Mouse (Mus musculus): ENCODE measurements around the gene Actr3b. TPM values are rescaled to one million over a fixed set of nuclear protein-coding genes. Genes with fewer than 3 reads are reported as not detected.
"Not testable (repeated sequence)": the region's sequence is repeated elsewhere in the genome, so short reads cannot be mapped to it uniquely, and the experiment has no call there.

Actr3b gene
- total RNA-seq, 2 experiments from 2014 or later: 116 to 117 TPM

GRCm38 (mm10) chr5:25772456-25772855, 12.7 kb downstream of the Actr3b start:
- DNase-seq: no peak
- intact Hi-C loops (cut with DNase I): no loop called here

- DNase-seq: no peak
- intact Hi-C loops (cut with DNase I): no loop called here
These were observed 14.4 kb downstream of the Actr3b start for GRCm38 (mm10) chr5:25773921-25774790.

GRCm38 (mm10) chr5:25791570-25791969, 31.8 kb downstream of the Actr3b start:
- intact Hi-C loops (cut with DNase I): no loop called here
- no peak for DNase-seq

GRCm38 (mm10) chr5:25797776-25798175, 38.0 kb downstream of the Actr3b start:
- no peak for DNase-seq
- intact Hi-C loops (cut with DNase I): no loop called here

DNA sequence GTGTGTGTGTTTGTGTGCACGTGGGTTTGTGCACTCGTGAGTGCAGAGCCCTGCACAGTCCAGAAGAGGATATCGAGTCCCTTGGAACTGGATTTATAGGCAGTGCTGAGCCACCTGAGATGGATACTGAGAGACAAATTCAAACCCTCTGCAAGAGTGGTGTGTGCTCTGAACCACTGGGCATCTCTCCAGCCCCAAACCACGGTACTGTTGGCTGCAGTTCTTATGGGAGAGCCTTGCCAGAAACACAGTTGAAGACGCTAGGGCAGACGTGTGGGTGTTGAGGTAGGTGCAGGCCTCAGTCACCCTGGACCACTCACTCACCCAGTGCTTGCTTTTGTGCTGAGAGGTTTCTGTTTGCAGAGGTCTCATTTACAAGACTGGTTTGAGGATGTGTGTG, 41.1 kb downstream of the Actr3b start:
- intact Hi-C loops (cut with DNase I): no loop called here
- peak; percentile 24 for DNase-seq

DNA sequence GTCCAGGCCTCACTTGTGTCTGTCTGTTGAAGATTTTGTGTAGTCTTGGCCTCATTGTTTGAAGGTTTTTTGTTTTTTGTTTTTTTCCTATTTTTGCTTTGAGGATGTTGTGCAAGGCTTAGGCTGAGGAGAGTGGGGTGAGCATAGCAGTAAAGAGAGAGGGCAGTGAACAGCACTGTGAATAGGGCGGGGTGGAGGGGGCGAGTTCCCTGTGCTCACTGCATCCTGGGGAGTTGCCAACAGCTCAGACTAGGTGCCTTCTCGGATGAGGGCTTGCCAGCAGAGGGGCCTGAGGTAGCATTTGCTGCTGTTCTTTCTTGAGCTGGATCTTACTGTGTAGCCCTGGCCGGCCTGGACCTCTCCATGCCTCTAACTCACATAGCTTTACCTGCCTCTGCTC, 41.9 kb downstream of the Actr3b start:
- DNase-seq: peak; percentile 12
- intact Hi-C loops (cut with DNase I): no loop called here

- DNase-seq: no peak
- intact Hi-C loops (cut with DNase I): no loop called here
These were observed 44.8 kb downstream of the Actr3b start for GRCm38 (mm10) chr5:25804569-25804968.

DNA sequence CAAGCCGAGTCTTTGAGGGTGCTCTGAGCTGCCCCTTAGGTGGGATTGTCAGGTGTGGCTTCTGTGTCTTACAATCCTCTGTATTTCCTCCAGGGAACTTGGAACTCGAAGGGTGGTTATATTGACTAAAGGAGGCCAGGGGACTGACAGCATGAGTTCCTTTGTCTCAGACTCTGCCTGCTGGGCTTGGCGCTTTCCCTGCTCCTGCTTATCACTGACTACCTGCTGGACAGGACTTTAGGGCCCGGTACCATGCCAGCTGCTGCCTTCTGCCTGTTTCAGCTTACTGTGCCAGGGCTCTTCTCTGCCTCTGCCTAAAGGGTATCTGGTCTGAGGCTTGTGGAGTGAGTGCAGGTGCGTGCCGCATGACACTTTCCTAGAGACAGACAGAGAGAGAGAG, 53.1 kb downstream of the Actr3b start:
- DNase-seq: no peak
- intact Hi-C loops (cut with DNase I): no loop called here

GRCm38 (mm10) chr5:25829308-25830094, 69.7 kb downstream of the Actr3b start:
- intact Hi-C loops (cut with DNase I): loop anchor here (5.0 kb wide), 1 partner anchor 397 kb away; no protein-coding TSS in a partner anchor
- DNase-seq: no peak

- no peak for DNase-seq
- intact Hi-C loops (cut with DNase I): loop anchor here (5.0 kb wide), 1 partner anchor 399 kb away; no protein-coding TSS in a partner anchor
These were observed 71.0 kb downstream of the Actr3b start for GRCm38 (mm10) chr5:25830802-25831201.

DNA sequence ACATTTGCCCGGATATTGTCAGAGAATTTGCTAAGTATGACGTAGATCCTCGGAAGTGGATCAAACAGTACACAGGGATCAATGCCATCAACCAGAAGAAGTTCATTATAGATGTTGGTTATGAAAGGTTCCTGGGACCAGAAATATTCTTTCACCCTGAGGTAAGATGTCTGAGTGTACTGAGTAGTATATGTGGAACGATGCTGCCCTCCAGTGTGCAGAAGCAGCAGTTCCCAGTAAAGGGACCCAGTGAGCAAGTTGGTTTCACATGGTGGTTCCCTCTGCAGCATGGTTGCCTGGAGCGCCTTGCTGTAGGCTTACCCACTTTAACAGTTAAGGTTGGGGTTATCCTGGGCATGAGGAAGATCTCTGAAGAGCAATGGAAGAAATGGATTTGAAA, 71.8 kb downstream of the Actr3b start:
- intact Hi-C loops (cut with DNase I): loop anchor here (5.0 kb wide), 1 partner anchor 399 kb away; no protein-coding TSS in a partner anchor
- peak; percentile 54 for DNase-seq

- intact Hi-C loops (cut with DNase I): no loop called here
- peak; percentile 38 for DNase-seq
These were observed 79.6 kb downstream of the Actr3b start for GRCm38 (mm10) chr5:25839400-25839799.

DNA sequence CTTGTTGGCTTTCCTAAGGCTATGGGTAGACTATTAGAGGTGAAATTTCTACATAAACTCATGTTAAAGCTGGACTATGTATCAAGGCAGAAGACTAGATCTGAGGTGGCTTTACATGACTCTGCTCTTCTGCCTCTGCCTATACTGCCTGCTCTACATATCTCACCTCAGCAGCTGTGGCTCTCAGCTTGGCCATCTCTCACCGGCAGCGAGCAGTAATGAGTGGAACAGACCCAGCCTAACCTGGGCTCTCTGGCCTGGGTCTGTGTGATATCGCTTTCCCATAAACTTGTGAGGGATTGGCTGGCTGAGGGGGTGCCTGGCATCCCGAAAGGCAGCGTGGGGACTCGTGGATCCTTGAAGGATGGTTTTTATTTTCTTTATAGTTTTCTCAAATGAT, 86.8 kb downstream of the Actr3b start:
- intact Hi-C loops (cut with DNase I): no loop called here
- no peak for DNase-seq

GRCm38 (mm10) chr5:25847154-25847553, 87.4 kb downstream of the Actr3b start:
- no peak for DNase-seq
- intact Hi-C loops (cut with DNase I): no loop called here

- peak; percentile 78 for DNase-seq
- intact Hi-C loops (cut with DNase I): no loop called here
These were observed 88.3 kb downstream of the Actr3b start for GRCm38 (mm10) chr5:25848058-25848457.

DNA sequence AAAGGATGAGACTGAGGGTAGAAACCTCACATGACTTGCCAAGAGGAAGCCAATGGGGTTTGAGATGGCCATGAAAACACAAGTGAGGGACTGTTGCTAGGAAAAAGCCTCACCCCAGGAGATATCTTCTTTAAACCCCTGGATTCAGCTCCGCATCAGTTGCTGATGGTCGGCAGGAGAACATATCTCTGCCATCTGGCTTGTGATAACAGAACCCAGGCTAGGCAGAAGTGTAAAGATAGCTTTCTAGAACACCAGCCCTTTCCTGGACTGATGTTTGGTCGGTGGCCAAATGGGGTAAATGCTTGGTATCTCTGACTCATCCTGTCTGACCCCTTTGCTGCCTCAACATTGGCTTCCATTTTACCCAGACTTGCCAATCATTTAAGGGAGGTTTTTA, 106.4 kb downstream of the Actr3b start:
- intact Hi-C loops (cut with DNase I): no loop called here
- no peak for DNase-seq

- no peak for DNase-seq
- intact Hi-C loops (cut with DNase I): no loop called here
These were observed 110.1 kb downstream of the Actr3b start for GRCm38 (mm10) chr5:25869880-25870279.

GRCm38 (mm10) chr5:25870632-25871031, 110.8 kb downstream of the Actr3b start:
- no peak for DNase-seq
- intact Hi-C loops (cut with DNase I): no loop called here

DNA sequence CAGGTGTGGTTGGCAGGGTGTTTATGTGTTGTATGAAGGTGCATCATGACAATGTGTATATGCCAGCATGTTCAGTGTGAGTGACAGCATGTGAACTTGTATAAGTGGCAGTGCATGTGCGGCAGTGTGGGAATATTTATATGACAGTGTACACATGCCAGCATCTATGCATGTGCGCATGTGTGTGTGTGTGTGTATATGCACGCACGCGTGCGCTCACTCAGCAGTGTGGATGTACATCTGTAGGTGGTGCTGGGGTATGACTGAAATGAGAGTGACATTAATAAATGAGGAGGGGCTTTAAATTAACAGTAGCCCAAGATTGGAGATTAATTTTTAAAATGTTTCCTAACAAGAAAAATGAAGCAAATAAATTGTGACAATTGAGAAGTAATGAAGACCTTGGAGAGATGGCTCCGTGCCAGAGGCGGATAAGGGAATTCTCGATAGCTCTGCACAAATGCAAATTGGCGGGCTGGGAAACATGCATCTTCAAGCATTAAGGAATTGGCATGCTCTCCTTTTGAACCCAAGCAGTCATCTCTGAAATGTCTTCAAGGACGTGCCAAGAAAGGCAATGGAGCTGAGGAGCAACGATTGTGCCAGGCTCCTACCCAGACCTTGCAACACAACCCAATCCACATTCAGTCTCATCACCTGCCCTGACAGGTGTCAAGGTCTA, 111.7 kb downstream of the Actr3b start:
- peak; percentile 44 for DNase-seq
- intact Hi-C loops (cut with DNase I): no loop called here

DNA sequence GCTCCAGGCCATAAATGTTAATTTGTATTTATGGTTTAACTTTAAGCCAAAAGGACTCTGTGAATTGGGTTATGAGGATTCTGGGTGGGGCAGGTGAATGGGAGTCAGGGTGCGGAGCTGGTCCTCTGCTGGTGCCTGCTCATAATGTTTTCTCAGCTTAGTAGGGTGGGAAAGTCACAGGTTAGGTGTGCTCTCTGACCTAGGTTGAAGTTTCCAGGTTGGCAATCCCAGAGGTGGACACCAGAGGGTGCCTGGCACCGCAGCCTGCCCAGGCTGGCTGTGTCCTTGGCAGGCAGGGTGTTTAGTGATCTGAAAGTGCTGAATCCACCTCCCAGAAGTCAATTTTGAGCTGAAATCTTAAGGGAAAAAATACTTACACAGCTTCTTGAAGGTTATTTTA, 113.2 kb downstream of the Actr3b start:
- no peak for DNase-seq
- intact Hi-C loops (cut with DNase I): no loop called here

DNA sequence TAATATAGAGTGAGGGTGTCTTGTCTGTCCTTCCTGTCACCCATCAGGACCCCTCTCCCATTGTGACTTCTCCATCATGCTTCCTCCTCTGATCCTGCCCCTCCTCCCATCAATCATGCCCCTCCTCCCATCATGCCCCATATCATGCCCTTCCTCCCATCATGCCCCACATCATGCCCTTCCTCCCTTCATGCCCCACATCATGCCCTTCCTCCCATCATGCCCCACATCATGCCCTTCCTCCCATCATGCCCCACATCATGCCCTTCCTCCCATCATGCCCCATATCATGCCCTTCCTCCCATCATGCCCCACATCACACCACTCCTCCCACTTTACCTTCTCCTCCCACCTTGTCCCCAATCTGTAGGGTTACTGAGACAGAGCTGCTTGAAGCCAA, 116.1 kb downstream of the Actr3b start:
- intact Hi-C loops (cut with DNase I); DNase-seq: not testable (repeated sequence)

Measured in left cerebral cortex, postnatal 4 days (tissue).